In genomic region chr4:133264559-133264958, GRCm38 (mm10) we compare ENCODE assay signal across 24 mouse cellular contexts. TPM values are rescaled to one million over a fixed set of nuclear protein-coding genes. Genes with fewer than 3 reads are reported as not detected.
"Had no signal": no experiment of that assay in that cellular context is flagged by ENCODE, and none has a peak within 500 bp of the region (broad histone marks: within the 10 kb centered on the region; RNA-seq: fewer than 3 reads in every experiment).

No protein-coding gene starts in this region.

- H3K4me2 ChIP-seq: limb, embryonic 13.5 days; liver, embryonic 13.5 days; midbrain, embryonic 11.5 days; neural tube, embryonic 12.5 days; neural tube, embryonic 15.5 days had no signal

- DNase-seq: kidney, adult 18-20 months; kidney, adult 9 months; kidney, postnatal 14 days; layer of hippocampus, adult 9-11 months; liver; liver, embryonic 13.5 days; lung, adult 2 months; lung, postnatal 14 days; lung, postnatal 4 days; midbrain, embryonic 14.5 days; right cerebral cortex, adult 18-20 months; right cerebral cortex, postnatal 14 days; right cerebral cortex, postnatal 4 days; thymus, postnatal 25 days had no signal

- H3K27me3 ChIP-seq: limb, embryonic 13.5 days; liver, embryonic 13.5 days; neural tube, embryonic 12.5 days; neural tube, embryonic 15.5 days had no signal

- H3K9me3 ChIP-seq: limb, embryonic 10.5 days; liver, embryonic 13.5 days; neural tube, embryonic 15.5 days had no signal

- H3K4me3 ChIP-seq: layer of hippocampus, adult 2 months; limb, embryonic 10.5 days; limb, embryonic 13.5 days; liver, embryonic 13.5 days; neural tube, embryonic 12.5 days; neural tube, embryonic 15.5 days had no signal

- H3K27ac ChIP-seq: layer of hippocampus, adult 2 months; limb, embryonic 10.5 days; limb, embryonic 13.5 days; liver, embryonic 13.5 days; neural tube, embryonic 12.5 days; neural tube, embryonic 15.5 days had no signal

- H3K9ac ChIP-seq: limb, embryonic 13.5 days; liver, embryonic 13.5 days; neural tube, embryonic 12.5 days; neural tube, embryonic 15.5 days had no signal

- H3K4me1 ChIP-seq: neural tube, embryonic 12.5 days; neural tube, embryonic 15.5 days had no signal

RNA-seq across cellular contexts. Expression of gene Gpr3, which starts 52.2 kb away (rescaled TPM):
- total RNA-seq: megakaryocyte-erythroid progenitor cell, adult 5-6 weeks had no signal
- polyA plus RNA-seq: liver, embryonic 13.5 days; stomach, embryonic 14.5 days; thymus, postnatal 0 days had no signal

RNA-seq across cellular contexts. Expression of gene Cd164l2, which starts 52.6 kb away (rescaled TPM):
- total RNA-seq: megakaryocyte progenitor cell, adult 5-6 weeks; megakaryocyte-erythroid progenitor cell, adult 5-6 weeks had no signal
